Mouse (Mus musculus): ENCODE measurements around the gene Dock2. TPM values are rescaled to one million over a fixed set of nuclear protein-coding genes. Genes with fewer than 3 reads are reported as not detected.

Dock2 gene
- total and polyA plus RNA-seq, 2 experiments from 2014 or later, result 0.33 to 3.1 TPM

GRCm38 (mm10) chr11:34741081-34741480, 42.6 kb downstream of the Dock2 start:
- no peak overlapping the region for H3K27ac ChIP-seq (ENCODE audit: low read depth)
- H3K36me3 ChIP-seq (replicated peaks; ENCODE audit: control insufficient read depth, insufficient read depth, low read length), result no peaks in the 10 kb centered on the region
- H3K9me3 ChIP-seq (replicated peaks; ENCODE audit: control insufficient read depth, low read length), result no peaks in the 10 kb centered on the region
- H3K9ac ChIP-seq (replicated peaks; ENCODE audit: low read depth, low read length), result no peak overlapping the region
- H3K4me3 ChIP-seq (ENCODE audit: low read depth, low read length), result no peak overlapping the region
- H3K4me1 ChIP-seq (ENCODE audit: control insufficient read depth, insufficient read depth), result no peaks in the 10 kb centered on the region
- DNase-seq (ENCODE audit: low spot score) (no peak), ATAC-seq (ENCODE audit: insufficient read depth, low read depth) (no peak)
- no peak overlapping the region for H3K4me2 ChIP-seq (ENCODE audit: low read depth, low read length)
- TF ChIP-seq EP300 (IDR thresholded peaks at IDR 0.05; ENCODE audit: low read depth) (no peak), CTCF (IDR thresholded peaks at IDR 0.05; ENCODE audit: low read depth) (no peak)
- no peaks in the 10 kb centered on the region for H3K27me3 ChIP-seq (ENCODE audit: control insufficient read depth, insufficient read depth, low read length)
- WGBS, result 41% methylated on average over 1 of the region's 1 CpGs

GRCm38 (mm10) chr11:34739816-34740215, 43.9 kb downstream of the Dock2 start:
- Histone ChIP-seq H3K27ac (ENCODE audit: low read depth) (no peak overlapping the region), H3K9me3 (replicated peaks; ENCODE audit: control insufficient read depth, low read length) (no peaks in the 10 kb centered on the region), H3K4me1 (ENCODE audit: control insufficient read depth, insufficient read depth) (no peaks in the 10 kb centered on the region), H3K36me3 (replicated peaks; ENCODE audit: control insufficient read depth, insufficient read depth, low read length) (no peaks in the 10 kb centered on the region), H3K9ac (replicated peaks; ENCODE audit: low read depth, low read length) (no peak overlapping the region), H3K4me3 (ENCODE audit: low read depth, low read length) (no peak overlapping the region), H3K27me3 (ENCODE audit: control insufficient read depth, insufficient read depth, low read length) (no peaks in the 10 kb centered on the region), H3K4me2 (ENCODE audit: low read depth, low read length) (no peak overlapping the region)
- TF ChIP-seq EP300 (IDR thresholded peaks at IDR 0.05; ENCODE audit: low read depth) (no peak), CTCF (IDR thresholded peaks at IDR 0.05; ENCODE audit: low read depth) (no peak)
- ATAC-seq (ENCODE audit: insufficient read depth, low read depth), result no peak
- WGBS, result 86% methylated on average over 3 of the region's 3 CpGs
- DNase-seq (ENCODE audit: low spot score), result no peak

- DNase-seq (ENCODE audit: low spot score), result no peak
- no peak overlapping the region for H3K4me2 ChIP-seq (ENCODE audit: low read depth, low read length)
- H3K4me1 ChIP-seq (ENCODE audit: control insufficient read depth, insufficient read depth), result no peaks in the 10 kb centered on the region
- H3K36me3 ChIP-seq (replicated peaks; ENCODE audit: control insufficient read depth, insufficient read depth, low read length), result no peaks in the 10 kb centered on the region
- 47% methylated on average over 1 of the region's 1 CpGs for WGBS
- no peak overlapping the region for H3K4me3 ChIP-seq (ENCODE audit: low read depth, low read length)
- ATAC-seq (ENCODE audit: insufficient read depth, low read depth), result no peak
- no peak overlapping the region for H3K27ac ChIP-seq (ENCODE audit: low read depth)
- H3K9ac ChIP-seq (replicated peaks; ENCODE audit: low read depth, low read length), result no peak overlapping the region
- no peaks in the 10 kb centered on the region for H3K9me3 ChIP-seq (replicated peaks; ENCODE audit: control insufficient read depth, low read length)
- TF ChIP-seq EP300 (IDR thresholded peaks at IDR 0.05; ENCODE audit: low read depth) (no peak), CTCF (IDR thresholded peaks at IDR 0.05; ENCODE audit: low read depth) (no peak)
- H3K27me3 ChIP-seq (ENCODE audit: control insufficient read depth, insufficient read depth, low read length), result no peaks in the 10 kb centered on the region
Observed at GRCm38 (mm10) chr11:34738945-34739344, 44.7 kb downstream of the Dock2 start.

- WGBS, result 63% methylated on average over 4 of the region's 4 CpGs
- no peaks in the 10 kb centered on the region for H3K4me1 ChIP-seq (ENCODE audit: control insufficient read depth, insufficient read depth)
- no peak for DNase-seq (ENCODE audit: low spot score)
- no peak overlapping the region for H3K27ac ChIP-seq (ENCODE audit: low read depth)
- no peak overlapping the region for H3K9ac ChIP-seq (replicated peaks; ENCODE audit: low read depth, low read length)
- H3K36me3 ChIP-seq (replicated peaks; ENCODE audit: control insufficient read depth, insufficient read depth, low read length), result no peaks in the 10 kb centered on the region
- ATAC-seq (ENCODE audit: insufficient read depth, low read depth), result no peak
- no peak overlapping the region for H3K4me3 ChIP-seq (ENCODE audit: low read depth, low read length)
- no peaks in the 10 kb centered on the region for H3K9me3 ChIP-seq (replicated peaks; ENCODE audit: control insufficient read depth, low read length)
- H3K27me3 ChIP-seq (ENCODE audit: control insufficient read depth, insufficient read depth, low read length), result no peaks in the 10 kb centered on the region
- no peak overlapping the region for H3K4me2 ChIP-seq (ENCODE audit: low read depth, low read length)
- TF ChIP-seq CTCF (IDR thresholded peaks at IDR 0.05; ENCODE audit: low read depth) (no peak), EP300 (IDR thresholded peaks at IDR 0.05; ENCODE audit: low read depth) (no peak)
Observed at GRCm38 (mm10) chr11:34737193-34737592, 46.5 kb downstream of the Dock2 start.

- Histone ChIP-seq H3K4me2 (ENCODE audit: low read depth, low read length) (no peak overlapping the region), H3K9me3 (replicated peaks; ENCODE audit: control insufficient read depth, low read length) (no peaks in the 10 kb centered on the region), H3K27me3 (ENCODE audit: control insufficient read depth, insufficient read depth, low read length) (no peaks in the 10 kb centered on the region), H3K4me3 (ENCODE audit: low read depth, low read length) (no peak overlapping the region), H3K9ac (replicated peaks; ENCODE audit: low read depth, low read length) (no peak overlapping the region), H3K27ac (ENCODE audit: low read depth) (no peak overlapping the region), H3K4me1 (ENCODE audit: control insufficient read depth, insufficient read depth) (no peaks in the 10 kb centered on the region), H3K36me3 (replicated peaks; ENCODE audit: control insufficient read depth, insufficient read depth, low read length) (no peaks in the 10 kb centered on the region)
- TF ChIP-seq CTCF (IDR thresholded peaks at IDR 0.05; ENCODE audit: low read depth) (no peak), EP300 (IDR thresholded peaks at IDR 0.05; ENCODE audit: low read depth) (no peak)
- DNase-seq (ENCODE audit: low spot score) (no peak), ATAC-seq (ENCODE audit: insufficient read depth, low read depth) (no peak)
- WGBS, result 60% methylated on average over 3 of the region's 3 CpGs
Observed at GRCm38 (mm10) chr11:34734033-34734432, 49.7 kb downstream of the Dock2 start.

GRCm38 (mm10) chr11:34727467-34727866, 56.2 kb downstream of the Dock2 start:
- Histone ChIP-seq H3K27ac (ENCODE audit: low read depth) (no peak overlapping the region), H3K9ac (replicated peaks; ENCODE audit: low read depth, low read length) (no peak overlapping the region), H3K27me3 (ENCODE audit: control insufficient read depth, insufficient read depth, low read length) (no peaks in the 10 kb centered on the region), H3K9me3 (replicated peaks; ENCODE audit: control insufficient read depth, low read length) (no peaks in the 10 kb centered on the region), H3K4me3 (ENCODE audit: low read depth, low read length) (no peak overlapping the region), H3K36me3 (replicated peaks; ENCODE audit: control insufficient read depth, insufficient read depth, low read length) (no peaks in the 10 kb centered on the region), H3K4me2 (ENCODE audit: low read depth, low read length) (no peak overlapping the region), H3K4me1 (ENCODE audit: control insufficient read depth, insufficient read depth) (no peaks in the 10 kb centered on the region)
- DNase-seq (ENCODE audit: low spot score) (no peak), ATAC-seq (ENCODE audit: insufficient read depth, low read depth) (no peak)
- no peak for TF ChIP-seq EP300 (IDR thresholded peaks at IDR 0.05; ENCODE audit: low read depth)
- TF ChIP-seq CTCF (IDR thresholded peaks at IDR 0.05; ENCODE audit: low read depth), result no peak
- WGBS, result 54% methylated on average over 3 of the region's 3 CpGs
